Mouse (Mus musculus): ENCODE results near the gene Fiz1. TPM values are rescaled to one million over a fixed set of nuclear protein-coding genes. Genes with fewer than 3 reads are reported as not detected.

Fiz1 gene
- polyA plus RNA-seq, 1 experiment from 2014 or later = 38.5 TPM

DNA sequence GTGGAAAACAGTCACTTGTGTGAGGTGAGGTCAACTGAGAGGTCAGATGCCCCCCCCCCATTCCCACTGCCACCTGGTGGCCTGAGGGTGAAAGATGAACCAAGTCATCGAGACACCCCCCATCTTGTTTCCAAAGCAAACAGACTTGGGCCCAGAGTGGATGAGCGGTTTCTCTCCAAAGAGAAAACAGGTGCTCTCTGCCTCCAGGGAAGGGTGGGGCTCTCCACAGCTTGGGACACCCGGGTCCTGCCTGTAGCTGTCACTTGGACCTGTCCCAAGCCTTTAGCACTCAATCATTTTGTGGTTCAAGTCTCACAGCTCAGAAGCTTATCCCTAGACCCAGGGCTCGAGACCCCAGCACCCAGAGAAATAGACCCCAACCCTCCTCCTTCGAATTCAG is 51.0 kb downstream of the Fiz1 start:
- no peaks in the 10 kb centered on the region for H3K9me3 ChIP-seq
- H3K27ac ChIP-seq = no peak overlapping the region
- no peak overlapping the region for H3K4me2 ChIP-seq (replicated peaks)
- no peak overlapping the region for H3K4me3 ChIP-seq (replicated peaks)
- peaks cover 3% of the 10 kb centered on the region; the same call in 1 of the 2 replicates for H3K4me1 ChIP-seq (replicated peaks)
- WGBS = 72% methylated on average over 5 of the region's 5 CpGs
- no peaks in the 10 kb centered on the region for H3K36me3 ChIP-seq
- ATAC-seq = no peak
- no peak overlapping the region for H3K9ac ChIP-seq
- no peaks in the 10 kb centered on the region for H3K27me3 ChIP-seq (replicated peaks)

DNA sequence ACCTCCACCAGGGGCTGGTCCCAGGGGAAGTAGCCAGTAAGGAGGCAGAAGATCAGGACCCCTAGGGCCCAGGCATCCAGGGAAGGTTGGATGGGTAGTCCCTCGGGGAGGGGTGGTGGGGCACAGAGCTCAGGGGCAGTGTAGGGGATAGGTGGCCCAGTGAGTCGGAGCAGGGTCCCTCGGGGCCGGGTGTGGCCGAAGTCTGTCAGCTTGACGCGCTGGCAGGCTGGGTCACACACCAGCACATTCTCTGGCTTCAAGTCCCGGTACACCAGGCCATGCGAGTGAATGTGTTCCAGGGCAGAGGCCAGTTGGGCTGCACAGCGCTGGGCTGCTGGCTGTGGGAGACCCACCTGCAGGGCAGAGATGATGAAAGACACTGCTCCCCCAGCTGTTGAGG is 57.1 kb downstream of the Fiz1 start:
- H3K36me3 ChIP-seq = no peaks in the 10 kb centered on the region
- no peak overlapping the region for H3K27ac ChIP-seq
- ATAC-seq = no peak
- H3K9ac ChIP-seq = no peak overlapping the region
- H3K4me2 ChIP-seq (replicated peaks) = no peak overlapping the region
- H3K4me3 ChIP-seq (replicated peaks) = no peak overlapping the region
- no peaks in the 10 kb centered on the region for H3K4me1 ChIP-seq (replicated peaks)
- WGBS = 81% methylated on average over 10 of the region's 10 CpGs
- H3K9me3 ChIP-seq = no peaks in the 10 kb centered on the region
- H3K27me3 ChIP-seq (replicated peaks) = no peaks in the 10 kb centered on the region

Other genes starting within 250 kb of the Fiz1 start
- not detected in 2 replicates for gene Fam71e2, start 243.4 kb downstream of the Fiz1 start, polyA plus RNA-seq (2015; fragmentation: Nextera tagmentation; extraction: Ambion mirVana)
- gene Il11, start 231.8 kb downstream of the Fiz1 start, polyA plus RNA-seq (2015; fragmentation: Nextera tagmentation; extraction: Ambion mirVana) = 0.14 and 0.24 TPM in 2 replicates
- 1.1 and 1.8 TPM in 2 replicates for gene Tmem190, start 231.8 kb downstream of the Fiz1 start, polyA plus RNA-seq (2015; fragmentation: Nextera tagmentation; extraction: Ambion mirVana)
- gene Tmem238, start 225.0 kb downstream of the Fiz1 start, polyA plus RNA-seq (2015; fragmentation: Nextera tagmentation; extraction: Ambion mirVana) = 40.4 and 40.6 TPM in 2 replicates
- gene Rpl28, start 221.8 kb downstream of the Fiz1 start, polyA plus RNA-seq (2015; fragmentation: Nextera tagmentation; extraction: Ambion mirVana) = 328 and 339 TPM in 2 replicates
- gene Ube2s, start 202.1 kb downstream of the Fiz1 start, polyA plus RNA-seq (2015; fragmentation: Nextera tagmentation; extraction: Ambion mirVana) = 303 and 321 TPM in 2 replicates
- 0.21 and 0.27 TPM in 2 replicates for gene Shisa7, start 170.0 kb downstream of the Fiz1 start, polyA plus RNA-seq (2015; fragmentation: Nextera tagmentation; extraction: Ambion mirVana)
- 9.7 and 15.5 TPM in 2 replicates for gene Isoc2b, start 144.4 kb downstream of the Fiz1 start, polyA plus RNA-seq (2015; fragmentation: Nextera tagmentation; extraction: Ambion mirVana)
- gene Isoc2a, start 137.5 kb downstream of the Fiz1 start, polyA plus RNA-seq (2015; fragmentation: Nextera tagmentation; extraction: Ambion mirVana) = 0.68 and 1.0 TPM in 2 replicates
- not detected in 2 replicates for gene Gm36210, start 108.2 kb downstream of the Fiz1 start, polyA plus RNA-seq (2015; fragmentation: Nextera tagmentation; extraction: Ambion mirVana)
- gene Zfp628, start 99.5 kb downstream of the Fiz1 start, polyA plus RNA-seq (2015; fragmentation: Nextera tagmentation; extraction: Ambion mirVana) = 2.9 and 3.4 TPM in 2 replicates
- 3.0 and 3.5 TPM in 2 replicates for gene Nat14, start 92.7 kb downstream of the Fiz1 start, polyA plus RNA-seq (2015; fragmentation: Nextera tagmentation; extraction: Ambion mirVana)
- 2.7 and 3.5 TPM in 2 replicates for gene Ssc5d, start 88.9 kb downstream of the Fiz1 start, polyA plus RNA-seq (2015; fragmentation: Nextera tagmentation; extraction: Ambion mirVana)
- gene Sbk2, start 50.3 kb downstream of the Fiz1 start, polyA plus RNA-seq (2015; fragmentation: Nextera tagmentation; extraction: Ambion mirVana) = 0.23 and 0.39 TPM in 2 replicates
- gene Sbk3, start 43.5 kb downstream of the Fiz1 start, polyA plus RNA-seq (2015; fragmentation: Nextera tagmentation; extraction: Ambion mirVana) = not detected in 2 replicates
- 22.2 and 24.6 TPM in 2 replicates for gene Zfp579, start 18.5 kb downstream of the Fiz1 start, polyA plus RNA-seq (2015; fragmentation: Nextera tagmentation; extraction: Ambion mirVana)
- 20.2 and 21.4 TPM in 2 replicates for gene Zfp524, start 282 bp downstream of the Fiz1 start, polyA plus RNA-seq (2015; fragmentation: Nextera tagmentation; extraction: Ambion mirVana)
- 1.6 TPM in 2 replicates for gene Gm44973, start 799 bp upstream of the Fiz1 start, polyA plus RNA-seq (2015; fragmentation: Nextera tagmentation; extraction: Ambion mirVana)
- gene Zfp865, start 5.7 kb upstream of the Fiz1 start, polyA plus RNA-seq (2015; fragmentation: Nextera tagmentation; extraction: Ambion mirVana) = 5.5 and 5.6 TPM in 2 replicates
- gene Ccdc106, start 5.9 kb upstream of the Fiz1 start, polyA plus RNA-seq (2015; fragmentation: Nextera tagmentation; extraction: Ambion mirVana) = 13.4 TPM in 2 replicates
- not detected in 2 replicates for gene 4632433K11Rik, start 19.4 kb upstream of the Fiz1 start, polyA plus RNA-seq (2015; fragmentation: Nextera tagmentation; extraction: Ambion mirVana)
- 6.0 and 6.5 TPM in 2 replicates for gene Zfp784, start 23.7 kb upstream of the Fiz1 start, polyA plus RNA-seq (2015; fragmentation: Nextera tagmentation; extraction: Ambion mirVana)
- 22.2 and 25.0 TPM in 2 replicates for gene Zfp580, start 36.8 kb upstream of the Fiz1 start, polyA plus RNA-seq (2015; fragmentation: Nextera tagmentation; extraction: Ambion mirVana)
- 126 and 130 TPM in 2 replicates for gene U2af2, start 47.4 kb upstream of the Fiz1 start, polyA plus RNA-seq (2015; fragmentation: Nextera tagmentation; extraction: Ambion mirVana)
- 62.4 and 66.5 TPM in 2 replicates for gene Epn1, start 65.5 kb upstream of the Fiz1 start, polyA plus RNA-seq (2015; fragmentation: Nextera tagmentation; extraction: Ambion mirVana)
- gene Rfpl4, start 102.3 kb upstream of the Fiz1 start, polyA plus RNA-seq (2015; fragmentation: Nextera tagmentation; extraction: Ambion mirVana) = not detected in 2 replicates
- 0.31 and 0.56 TPM in 2 replicates for gene Rasl2-9, start 111.3 kb upstream of the Fiz1 start, polyA plus RNA-seq (2015; fragmentation: Nextera tagmentation; extraction: Ambion mirVana)
- not detected in 2 replicates for gene Vmn1r55, start 135.0 kb upstream of the Fiz1 start, polyA plus RNA-seq (2015; fragmentation: Nextera tagmentation; extraction: Ambion mirVana)
- gene Vmn1r56, start 182.1 kb upstream of the Fiz1 start, polyA plus RNA-seq (2015; fragmentation: Nextera tagmentation; extraction: Ambion mirVana) = not detected in 2 replicates
- gene Vmn1r57, start 203.8 kb upstream of the Fiz1 start, polyA plus RNA-seq (2015; fragmentation: Nextera tagmentation; extraction: Ambion mirVana) = not detected in 2 replicates